Mouse (Mus musculus) adrenal gland, postnatal 36 days (tissue): ENCODE results near the gene Myl12a. TPM values are rescaled to one million over a fixed set of nuclear protein-coding genes. Genes with fewer than 3 reads are reported as not detected.

ENCODE experiments used
- DNase-seq, 2 experiments: peaks; one replicate each; pipeline ENCODE4 v3.0.0; 2021; ENCODE audit warnings: mixed read lengths in 1 of 2
- total RNA-seq, 2 experiments: library from RNA; stranded (reverse); gene quantifications; 2 replicates each; pipeline ENCODE4 v1.2.3; 2021

Gene Myl12a
- total RNA-seq, 2 experiments from 2014 or later: 295 to 326 TPM

GRCm38 (mm10) chr17:71010646-71011242, 8.1 kb upstream of the Myl12a start:
- DNase-seq: no peak

GRCm38 (mm10) chr17:71009751-71010150, 7.1 kb upstream of the Myl12a start:
- no peak for DNase-seq

- DNase-seq: no peak
Measured at GRCm38 (mm10) chr17:71008676-71009075, 6.0 kb upstream of the Myl12a start.

GRCm38 (mm10) chr17:71006976-71007375, 4.3 kb upstream of the Myl12a start:
- no peak for DNase-seq

GRCm38 (mm10) chr17:71004186-71004960, 1.7 kb upstream of the Myl12a start:
- DNase-seq: no peak

- no peak for DNase-seq
Measured at GRCm38 (mm10) chr17:71003721-71004120, 1.0 kb upstream of the Myl12a start.

GRCm38 (mm10) chr17:71003112-71003511, 434 bp upstream of the Myl12a start:
- DNase-seq: no peak

- peak; percentile 99 to 100 for DNase-seq
Measured at GRCm38 (mm10) chr17:71002081-71002743, 466 bp downstream of the Myl12a start, which contains the start of gene Myom1. Myom1 (plus strand) TSS chr17:71002633.

GRCm38 (mm10) chr17:71001699-71002080, 988 bp downstream of the Myl12a start:
- DNase-seq: peak in 1 of 2 experiments; percentile 58

- DNase-seq: no peak
Measured at GRCm38 (mm10) chr17:71001067-71001466, 1.6 kb downstream of the Myl12a start.

- DNase-seq: no peak
Measured at GRCm38 (mm10) chr17:71000255-71000654, 2.4 kb downstream of the Myl12a start.

- no peak for DNase-seq
Measured at GRCm38 (mm10) chr17:70999187-70999586, 3.5 kb downstream of the Myl12a start.

- DNase-seq: no peak
Measured at GRCm38 (mm10) chr17:70998400-70998975, 4.2 kb downstream of the Myl12a start.

GRCm38 (mm10) chr17:70997836-70998235, 4.8 kb downstream of the Myl12a start:
- DNase-seq: no peak

GRCm38 (mm10) chr17:70995551-70995950, 7.1 kb downstream of the Myl12a start:
- DNase-seq: no peak

GRCm38 (mm10) chr17:70994671-70995070, 8.0 kb downstream of the Myl12a start:
- no peak for DNase-seq

- DNase-seq: peak in 1 of 2 experiments; percentile 31
Measured at GRCm38 (mm10) chr17:70993385-70993807, 9.3 kb downstream of the Myl12a start.

GRCm38 (mm10) chr17:70992662-70993061, 10.0 kb downstream of the Myl12a start:
- DNase-seq: no peak

GRCm38 (mm10) chr17:70991706-70992625, 10.7 kb downstream of the Myl12a start:
- peak in 1 of 2 experiments; percentile 45 for DNase-seq

GRCm38 (mm10) chr17:70990403-70991303, 12.0 kb downstream of the Myl12a start:
- DNase-seq: peak; percentile 88 to 93
